Mouse (Mus musculus) limb, embryonic 14.5 days (tissue): Measurements from ENCODE around the gene Myof. TPM values are rescaled to one million over a fixed set of nuclear protein-coding genes. Genes with fewer than 3 reads are reported as not detected.

Experiments
- ATAC-seq: fragments of 200-750 bp; cut with Nextera tagmentation; 2 replicates; pipeline ENCODE4 v1.8.0; 2017; ENCODE audit warnings: low read depth, moderate number of reproducible peaks, moderate TSS enrichment; ENCODE audit not compliant: low FRiP score
- DNase-seq: peaks from one replicate; pipeline ENCODE4 v3.0.0-alpha.2; 2015; ENCODE audit warnings: low spot score
- H3K27ac ChIP-seq: fragments of 300-500 bp; sonication (generic); replicated peaks from 2 replicates; pipeline ENCODE4 v1.5.1; 2014; ENCODE audit warnings: low read depth, mild to moderate bottlenecking, low read length, moderate library complexity, mixed read lengths
- H3K27me3 ChIP-seq: fragments of 300-500 bp; sonication (generic); 2 replicates; pipeline ENCODE4 v1.6.1; 2014; ENCODE audit warnings: low read length, mixed read lengths; ENCODE audit not compliant: control insufficient read depth, insufficient read depth
- H3K36me3 ChIP-seq: fragments of 300-500 bp; sonication (generic); 2 replicates; pipeline ENCODE4 v1.6.1; 2014; ENCODE audit warnings: mild to moderate bottlenecking, low read length, moderate library complexity, mixed read lengths; ENCODE audit not compliant: control insufficient read depth, insufficient read depth
- H3K4me1 ChIP-seq: fragments of 300-500 bp; sonication (generic); 2 replicates; pipeline ENCODE4 v1.6.1; 2014; ENCODE audit warnings: antibody characterized with exemption, low read length, mixed read lengths; ENCODE audit not compliant: control insufficient read depth, insufficient read depth
- H3K4me2 ChIP-seq: fragments of 300-500 bp; sonication (generic); replicated peaks from 2 replicates; pipeline ENCODE4 v1.6.1; 2014; ENCODE audit warnings: low read depth, mild to moderate bottlenecking, low read length, moderate library complexity; ENCODE audit not compliant: severe bottlenecking
- H3K4me3 ChIP-seq: fragments of 300-500 bp; sonication (generic); replicated peaks from 2 replicates; pipeline ENCODE4 v1.5.1; 2014; ENCODE audit warnings: low read length
- H3K9ac ChIP-seq: fragments of 300-500 bp; sonication (generic); 2 replicates; pipeline ENCODE4 v1.6.1; 2014; ENCODE audit warnings: mild to moderate bottlenecking, low read depth, low read length, moderate library complexity; ENCODE audit not compliant: severe bottlenecking
- H3K9me3 ChIP-seq: fragments of 300-500 bp; sonication (generic); 2 replicates; pipeline ENCODE4 v1.6.1; 2016; ENCODE audit warnings: low read length; ENCODE audit not compliant: control insufficient read depth
- POLR2A ChIP-seq: fragments of 200-500 bp; IDR thresholded peaks from 2 replicates; pipeline ENCODE4 v1.8.0; 2012; ENCODE audit warnings: inconsistent platforms, mild to moderate bottlenecking, moderate library complexity, borderline replicate concordance; ENCODE audit not compliant: insufficient read depth, insufficient read length; ENCODE audit errors: extremely low read depth
- WGBS: fragments of 180-500 bp; shearing (Covaris S2); extraction: QIAGEN DNeasy Blood & Tissue Kit; methylation state at CpG from one replicate; pipeline ENCODE4 v1.1.7; 2014; 5-methylcytosine and 5-hydroxymethylcytosine counted together
- polyA plus RNA-seq, 2 experiments: library from polyadenylated mRNA; depleted of rRNA in 1 of 2; stranded (reverse) in 1 of 2; unstranded in 1 of 2; fragments of >200 nt; fragmentation: Nextera tagmentation in 1 of 2; extraction: Ambion mirVana in 1 of 2; gene quantifications; 2 replicates each; pipeline versions ENCODE4 v1.2.1 to v1.2.3; 2012 to 2014

Gene Myof
- polyA plus RNA-seq, 2 experiments = 21.8 to 35.9 TPM

GRCm38 (mm10) chr19:37954772-37955171 lies 88.6 kb downstream of the Myof start:
- 79% methylated on average over 5 of the region's 5 CpGs for WGBS
- Histone ChIP-seq H3K9me3 (no peaks in the 10 kb centered on the region), H3K4me1 (no peaks in the 10 kb centered on the region), H3K36me3 (peaks cover 13% of the 10 kb centered on the region), H3K4me3 (no peak overlapping the region), H3K27ac (no peak overlapping the region), H3K9ac (no peak overlapping the region), H3K4me2 (no peak overlapping the region), H3K27me3 (no peaks in the 10 kb centered on the region)
- DNase-seq = no peak
- TF ChIP-seq POLR2A = no peak
- ATAC-seq = no peak

GRCm38 (mm10) chr19:37954236-37954635 lies 89.1 kb downstream of the Myof start:
- H3K9ac ChIP-seq = no peak overlapping the region
- 82% methylated on average over 8 of the region's 8 CpGs for WGBS
- DNase-seq (no peak), ATAC-seq (no peak)
- H3K36me3 ChIP-seq = peaks cover 13% of the 10 kb centered on the region
- no peak overlapping the region for H3K4me3 ChIP-seq
- H3K9me3 ChIP-seq = no peaks in the 10 kb centered on the region
- no peak overlapping the region for H3K4me2 ChIP-seq
- no peaks in the 10 kb centered on the region for H3K4me1 ChIP-seq
- no peak overlapping the region for H3K27ac ChIP-seq
- no peak for TF ChIP-seq POLR2A
- no peaks in the 10 kb centered on the region for H3K27me3 ChIP-seq

GRCm38 (mm10) chr19:37946696-37947095 lies 96.7 kb downstream of the Myof start:
- Histone ChIP-seq H3K4me3 (no peak overlapping the region), H3K27ac (no peak overlapping the region), H3K9me3 (no peaks in the 10 kb centered on the region), H3K36me3 (peaks cover 18% of the 10 kb centered on the region), H3K9ac (no peak overlapping the region), H3K4me1 (no peaks in the 10 kb centered on the region), H3K27me3 (no peaks in the 10 kb centered on the region), H3K4me2 (no peak overlapping the region)
- DNase-seq = peak; percentile 47
- no peak for TF ChIP-seq POLR2A
- ATAC-seq = no peak
- WGBS = 24% methylated on average over 4 of the region's 4 CpGs

GRCm38 (mm10) chr19:37946053-37946452 lies 97.3 kb downstream of the Myof start:
- no peak for DNase-seq
- Histone ChIP-seq H3K27me3 (no peaks in the 10 kb centered on the region), H3K36me3 (peaks cover 20% of the 10 kb centered on the region), H3K27ac (no peak overlapping the region), H3K9me3 (no peaks in the 10 kb centered on the region), H3K4me1 (no peaks in the 10 kb centered on the region), H3K4me2 (no peak overlapping the region), H3K4me3 (no peak overlapping the region), H3K9ac (no peak overlapping the region)
- no peak for TF ChIP-seq POLR2A
- no peak for ATAC-seq
- 58% methylated on average over 8 of the region's 8 CpGs for WGBS

DNA sequence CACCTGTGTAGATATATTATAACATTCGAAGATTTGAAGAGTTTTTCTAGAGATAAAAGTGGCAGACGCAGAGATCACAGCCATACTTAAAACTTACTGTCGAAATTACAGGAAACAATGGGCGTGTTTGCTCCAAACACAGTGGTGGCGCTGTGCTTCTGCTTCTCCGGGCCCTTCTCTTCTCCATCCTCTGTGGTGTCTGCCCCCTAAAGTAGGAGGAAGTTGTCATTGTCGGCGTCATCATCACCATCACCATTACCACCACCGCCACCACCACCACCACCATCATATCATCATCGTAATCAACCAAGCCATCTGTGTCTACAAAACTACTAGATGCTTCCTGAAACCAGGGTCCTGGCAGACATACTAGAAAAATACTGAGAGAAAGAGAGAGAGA lies 104.2 kb downstream of the Myof start:
- ATAC-seq (no peak), DNase-seq (no peak)
- Histone ChIP-seq H3K36me3 (peaks cover 21% of the 10 kb centered on the region), H3K27me3 (no peaks in the 10 kb centered on the region), H3K27ac (no peak overlapping the region), H3K4me2 (no peak overlapping the region), H3K9me3 (no peaks in the 10 kb centered on the region), H3K9ac (no peak overlapping the region), H3K4me3 (no peak overlapping the region), H3K4me1 (no peaks in the 10 kb centered on the region)
- TF ChIP-seq POLR2A = no peak
- WGBS = 89% methylated on average over 10 of the region's 10 CpGs

DNA sequence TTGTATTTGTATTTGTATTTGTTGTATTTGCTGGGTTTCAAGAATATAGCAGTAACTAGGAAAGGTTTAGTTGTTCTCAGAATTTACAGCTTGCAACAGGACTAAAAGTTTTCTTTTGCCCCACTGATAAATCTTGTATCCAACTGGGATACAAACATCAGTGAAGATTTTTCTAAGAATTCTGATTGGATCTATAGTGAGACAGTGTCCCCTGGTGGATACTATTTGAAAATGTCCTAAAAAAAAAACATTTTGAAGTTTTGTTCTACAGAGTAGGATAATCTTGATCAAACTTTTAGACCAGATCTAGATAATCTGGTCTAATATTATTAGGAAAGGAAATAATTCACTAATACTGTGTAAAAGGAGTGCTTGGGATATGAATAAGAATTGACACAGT lies 106.3 kb downstream of the Myof start:
- DNase-seq (peak; percentile 63), ATAC-seq (no peak)
- Histone ChIP-seq H3K4me1 (no peaks in the 10 kb centered on the region), H3K27me3 (no peaks in the 10 kb centered on the region), H3K4me2 (no peak overlapping the region), H3K4me3 (no peak overlapping the region), H3K27ac (no peak overlapping the region), H3K36me3 (peaks cover 21% of the 10 kb centered on the region), H3K9ac (no peak overlapping the region), H3K9me3 (no peaks in the 10 kb centered on the region)
- TF ChIP-seq POLR2A = no peak
